Mouse (Mus musculus) CD4-positive, CD25-positive, alpha-beta regulatory T cell, adult 9 weeks (primary cell): Measurements from ENCODE around the gene Otos. TPM values are rescaled to one million over a fixed set of nuclear protein-coding genes. Genes with fewer than 3 reads are reported as not detected.

Source experiments
- polyA plus RNA-seq: library from polyadenylated mRNA; unstranded; fragments of 100-300 nt; shearing (Covaris generic); gene quantifications from one replicate; pipeline ENCODE4 v1.2.1, GENCODE M21; 2017

Otos gene
- polyA plus RNA-seq = 1.7 TPM

GRCm38 (mm10) chr1:92648673-92649072, at the start of gene Otos:
TSS of gene Otos (minus strand) at chr1:92648841.

GRCm38 (mm10) chr1:92641514-92642272, 6.9 kb downstream of the Otos start, which contains the start of gene Cops9:
TSS of gene Cops9 (minus strand) at chr1:92641985.

GRCm38 (mm10) chr1:92617488-92617887, 31.2 kb downstream of the Otos start, which contains the start of gene Olfr12:
TSS of gene Olfr12 (plus strand) at chr1:92617788.

GRCm38 (mm10) chr1:92605482-92605881, 43.2 kb downstream of the Otos start, which contains the start of gene Olfr1410:
TSS of gene Olfr1410 (plus strand) at chr1:92605782.

Other genes starting within 250 kb of the Otos start
- gene Ndufa10, start 175.0 kb downstream of the Otos start, polyA plus RNA-seq = 239 TPM
- not detected for gene Olfr1416, start 163.7 kb downstream of the Otos start, polyA plus RNA-seq
- gene Olfr1415, start 152.7 kb downstream of the Otos start, polyA plus RNA-seq = not detected
- gene Olfr1414, start 130.2 kb downstream of the Otos start, polyA plus RNA-seq = not detected
- gene Olfr1413, start 77.5 kb downstream of the Otos start, polyA plus RNA-seq = not detected
- not detected for gene Olfr1412, start 63.1 kb downstream of the Otos start, polyA plus RNA-seq
- gene Olfr1411, start 54.4 kb downstream of the Otos start, polyA plus RNA-seq = not detected
- not detected for gene Olfr1410, start 43.1 kb downstream of the Otos start, polyA plus RNA-seq
- not detected for gene Olfr12, start 31.1 kb downstream of the Otos start, polyA plus RNA-seq
- gene Cops9, start 6.9 kb downstream of the Otos start, polyA plus RNA-seq = 271 TPM
- 0.68 TPM for gene Gpc1, start 182.8 kb upstream of the Otos start, polyA plus RNA-seq